Mouse (Mus musculus): ENCODE data around the gene Tmem98.

Tmem98 gene

DNA sequence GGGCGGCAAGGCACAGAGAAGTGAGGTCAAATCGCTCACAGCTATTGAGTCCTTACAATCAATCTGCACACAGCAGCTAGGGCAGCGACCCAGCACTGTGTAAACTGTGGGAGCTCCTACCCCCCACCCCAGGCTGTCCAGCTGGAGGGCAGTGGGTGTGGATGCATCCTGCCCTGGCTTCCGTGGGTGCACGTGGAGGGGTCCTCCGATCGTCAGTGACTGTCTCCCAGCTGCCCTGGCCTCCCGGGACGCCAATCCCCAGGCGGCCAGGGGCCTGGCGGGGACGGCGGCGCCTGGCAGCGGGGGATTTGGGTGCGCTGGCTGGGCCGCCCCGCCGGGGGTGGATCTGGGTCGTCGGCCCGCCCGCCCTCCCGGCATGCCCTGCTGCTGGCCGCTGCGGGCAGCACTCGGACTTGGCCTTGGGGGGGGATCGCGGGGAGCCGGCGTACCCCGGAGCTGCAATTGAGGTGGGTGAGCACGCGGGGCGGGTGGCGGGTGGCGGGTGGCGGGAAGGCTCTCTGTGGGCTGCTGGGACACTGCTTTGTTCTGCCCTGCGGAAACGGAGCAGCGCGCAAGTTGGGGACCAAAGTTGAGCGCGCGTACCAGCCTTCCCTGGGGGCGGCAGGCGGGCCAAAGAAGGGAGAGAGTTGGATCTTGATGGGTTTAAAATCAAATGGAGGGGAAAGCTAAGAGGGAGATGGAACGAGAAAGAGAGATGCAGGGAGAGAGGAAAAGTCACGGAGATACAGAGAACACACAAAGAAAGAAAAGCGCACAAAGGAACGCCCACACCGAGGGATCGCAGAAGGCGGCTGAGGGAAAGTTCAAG lies at the start of gene Tmem98:
Tmem98 (plus strand) TSS at position 183 of the 829 bp plus-strand sequence.
- DNase-seq (ENCODE audit: low read depth, low spot score): no peak

DNA sequence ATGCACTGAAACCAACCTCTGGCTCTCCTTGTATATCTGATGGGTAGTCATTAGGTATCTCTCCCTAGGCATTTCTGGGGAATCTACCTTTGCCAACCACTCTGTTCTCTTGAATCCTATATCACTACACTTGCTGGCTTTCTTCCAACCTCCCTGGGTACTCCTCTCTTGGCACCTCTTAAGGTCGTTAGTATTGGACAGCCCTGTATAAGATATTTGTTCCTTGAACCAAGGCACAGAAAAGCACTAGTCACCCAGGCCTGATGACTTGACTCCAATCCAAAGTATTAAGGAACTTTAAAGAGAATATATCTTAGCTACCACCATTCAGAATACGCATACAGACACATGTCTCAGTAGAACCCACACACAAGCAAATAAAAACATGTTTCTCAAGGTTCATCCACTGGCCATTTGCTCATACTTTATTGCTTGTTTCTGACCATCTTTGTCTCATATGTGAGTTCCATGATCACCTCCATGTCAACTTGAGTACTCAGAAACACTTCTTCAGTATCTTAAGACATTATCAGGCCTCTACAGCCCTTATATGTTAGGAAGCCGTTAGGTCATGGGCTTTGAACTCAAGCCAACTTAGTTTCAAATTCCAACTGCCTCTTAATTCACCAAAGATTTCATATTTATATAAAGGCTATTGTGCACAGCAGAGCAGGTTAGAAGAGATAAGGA lies 48.5 kb upstream of the Tmem98 start:
- no peak for DNase-seq (ENCODE audit: low read depth, low spot score)

DNA sequence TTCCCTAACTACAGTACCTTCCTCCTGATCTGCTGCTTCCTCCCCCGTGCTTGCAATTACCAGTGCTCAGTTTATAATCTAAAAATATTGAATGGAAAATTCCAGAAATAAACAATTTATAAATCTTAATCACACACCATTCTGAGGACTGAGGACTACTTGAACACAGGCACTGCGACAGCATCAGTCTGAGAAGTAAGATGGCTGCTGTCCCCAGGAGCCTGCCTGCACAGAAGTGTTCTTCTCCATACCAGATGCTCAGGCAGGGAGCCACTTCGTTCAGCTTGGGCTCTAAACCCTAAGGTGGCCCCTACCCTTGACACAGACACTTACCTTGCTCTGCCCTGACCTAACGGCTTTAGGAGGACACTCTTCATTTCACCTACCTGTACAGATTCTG lies 47.9 kb upstream of the Tmem98 start:
- no peak for DNase-seq (ENCODE audit: low read depth, low spot score)

DNA sequence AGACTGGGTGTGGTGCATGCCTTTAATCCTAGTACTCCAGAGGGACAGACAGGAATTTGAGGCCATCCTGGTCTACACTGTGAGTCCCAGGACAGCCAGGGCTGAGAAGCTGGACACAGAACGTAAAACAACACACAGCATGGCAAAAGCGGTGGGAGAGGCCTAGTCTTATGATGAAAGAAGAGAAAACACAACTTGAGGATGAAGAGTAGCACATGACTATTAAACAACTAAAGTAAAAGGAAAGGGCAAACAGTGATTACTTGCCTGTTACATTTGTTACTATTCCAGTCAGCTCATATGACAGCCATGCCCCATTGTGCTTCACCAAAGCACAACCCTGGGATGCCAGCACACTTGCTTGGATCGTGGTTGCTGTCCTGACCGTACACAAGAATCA lies 43.9 kb upstream of the Tmem98 start:
- DNase-seq (ENCODE audit: low read depth, low spot score): no peak

DNA sequence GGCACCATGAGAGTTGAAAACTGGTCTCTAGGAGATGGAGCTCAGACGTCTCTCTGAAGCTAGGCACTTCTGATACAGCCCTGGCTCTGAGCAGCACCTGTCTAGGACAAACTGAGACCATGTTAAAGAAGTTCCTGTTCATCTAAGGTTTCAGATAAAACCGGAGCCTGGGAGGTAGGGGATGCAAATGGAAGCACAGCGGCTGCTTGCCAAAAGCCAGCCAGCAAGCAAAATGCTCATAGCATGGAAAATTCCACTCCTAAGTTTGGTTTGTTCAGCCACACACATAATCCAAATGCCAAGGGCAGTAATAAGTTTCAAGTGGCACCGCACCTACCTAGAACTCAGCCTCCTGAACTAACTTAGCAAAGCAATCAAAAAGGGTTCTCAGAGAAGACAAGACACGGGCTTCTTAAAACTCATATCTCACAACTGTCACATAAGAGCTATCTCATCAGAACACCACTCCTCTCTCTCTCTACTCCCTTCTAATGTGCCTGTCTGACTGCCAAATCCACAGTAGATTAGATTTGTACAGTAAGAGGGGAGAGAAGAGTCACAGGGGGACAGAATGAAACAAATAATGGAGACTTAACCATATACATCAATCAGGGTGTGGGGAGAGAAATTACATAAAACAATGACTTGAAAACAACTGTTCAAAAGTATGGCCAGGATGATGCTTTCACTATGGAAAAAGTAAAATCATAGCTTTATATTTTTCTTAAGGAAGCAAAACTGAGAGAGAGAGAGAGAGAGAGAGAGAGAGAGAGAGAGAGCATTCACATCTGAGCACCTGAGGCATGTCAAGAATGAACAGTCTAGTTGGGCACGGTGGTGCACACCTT lies 43.3 kb upstream of the Tmem98 start:
- no peak for DNase-seq (ENCODE audit: low read depth, low spot score)

DNA sequence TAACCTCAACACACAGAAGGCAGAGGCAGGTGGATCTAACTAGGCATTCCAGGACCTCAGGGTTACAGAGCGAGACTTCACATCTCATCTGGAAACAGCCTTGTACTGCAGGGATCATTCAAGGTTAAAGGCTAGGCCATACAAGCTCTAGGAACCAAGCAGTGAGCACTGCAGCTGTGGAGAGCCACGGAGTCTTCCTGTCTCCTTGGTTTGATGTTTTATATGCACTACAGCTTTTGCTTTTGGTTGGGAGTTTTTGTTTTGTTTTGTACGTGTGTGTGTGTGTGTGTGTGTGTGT lies 42.7 kb upstream of the Tmem98 start:
- no peak for DNase-seq (ENCODE audit: low read depth, low spot score)

DNA sequence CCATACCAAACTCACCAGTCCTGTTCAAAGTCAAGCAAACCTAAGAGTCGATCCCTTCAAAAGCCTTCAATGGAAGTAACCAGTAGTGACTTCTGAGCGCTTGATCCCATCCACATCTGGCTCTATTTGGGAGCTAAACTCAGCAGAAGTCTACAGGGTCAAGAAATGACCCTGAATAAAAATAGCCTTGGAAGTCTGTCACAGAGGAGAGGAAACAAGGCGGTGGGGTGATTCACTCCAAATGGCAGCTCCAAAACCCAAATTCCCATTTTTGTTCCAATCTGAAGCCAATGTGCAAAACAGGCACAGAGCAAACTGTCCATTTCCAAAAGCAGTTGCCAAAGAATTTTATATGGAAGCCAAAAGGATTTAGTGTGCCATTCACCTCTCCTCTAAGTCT lies 38.8 kb upstream of the Tmem98 start:
- DNase-seq (ENCODE audit: low read depth, low spot score): no peak

DNA sequence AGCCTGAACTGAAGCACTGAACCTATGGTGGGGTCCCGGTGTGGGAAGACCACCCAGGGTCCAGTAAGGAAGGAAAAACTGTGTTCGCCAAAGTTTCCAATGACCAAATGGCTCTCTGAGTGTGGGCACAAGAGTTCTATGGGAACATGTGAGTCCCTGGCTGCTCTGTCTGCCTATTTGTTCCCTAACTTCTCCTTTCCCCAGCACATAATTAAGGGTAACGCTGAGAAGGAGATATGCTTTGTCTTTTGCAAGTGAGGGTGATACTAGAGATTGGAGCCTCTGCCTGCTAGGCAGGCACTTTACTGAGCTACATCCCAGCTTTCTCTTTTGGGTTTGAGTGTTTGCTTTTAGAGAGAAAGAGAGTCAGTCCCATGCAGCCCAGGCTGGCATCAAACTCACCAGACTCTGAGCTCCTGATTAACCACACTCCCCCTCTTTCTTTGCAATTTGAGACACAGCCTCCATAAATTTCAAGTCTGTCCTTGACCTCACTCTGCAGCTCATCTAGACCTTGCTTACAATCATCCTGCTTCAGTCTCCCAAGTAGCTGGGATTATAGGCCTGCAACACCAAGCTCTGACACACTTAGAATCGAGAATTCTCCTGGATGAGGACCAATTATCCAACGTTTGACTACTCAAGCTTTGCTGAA lies 38.3 kb upstream of the Tmem98 start:
- DNase-seq (ENCODE audit: low read depth, low spot score): no peak

DNA sequence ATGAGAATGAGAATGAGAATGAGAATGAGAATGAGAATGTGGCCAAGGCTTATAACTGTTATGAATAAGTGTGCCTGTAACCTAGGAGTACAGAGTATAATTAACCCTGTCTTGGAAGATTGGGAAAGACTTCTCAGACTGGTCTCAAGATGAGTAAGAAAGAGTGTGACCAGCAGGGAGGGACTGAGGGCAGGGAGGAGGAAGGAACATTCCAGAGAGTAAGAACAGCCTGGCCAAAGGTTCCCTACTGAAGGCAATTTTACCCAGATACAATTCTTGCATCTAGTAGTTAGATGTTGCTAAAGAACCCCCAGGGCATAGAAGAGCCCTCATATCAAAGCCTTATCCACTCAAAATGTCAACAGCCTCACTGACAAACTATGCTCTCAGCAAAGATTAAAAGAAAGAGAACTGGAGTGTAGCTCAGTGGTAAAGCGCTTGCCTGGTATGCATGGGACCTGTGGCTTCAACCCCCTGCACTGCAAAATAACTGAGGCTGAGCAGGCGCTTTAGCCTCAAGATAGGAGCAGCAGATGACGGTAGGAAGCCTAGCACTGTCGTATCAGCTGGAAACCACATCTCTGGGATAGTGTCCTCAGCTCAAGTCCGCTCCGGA lies 37.3 kb upstream of the Tmem98 start:
- no peak for DNase-seq (ENCODE audit: low read depth, low spot score)

DNA sequence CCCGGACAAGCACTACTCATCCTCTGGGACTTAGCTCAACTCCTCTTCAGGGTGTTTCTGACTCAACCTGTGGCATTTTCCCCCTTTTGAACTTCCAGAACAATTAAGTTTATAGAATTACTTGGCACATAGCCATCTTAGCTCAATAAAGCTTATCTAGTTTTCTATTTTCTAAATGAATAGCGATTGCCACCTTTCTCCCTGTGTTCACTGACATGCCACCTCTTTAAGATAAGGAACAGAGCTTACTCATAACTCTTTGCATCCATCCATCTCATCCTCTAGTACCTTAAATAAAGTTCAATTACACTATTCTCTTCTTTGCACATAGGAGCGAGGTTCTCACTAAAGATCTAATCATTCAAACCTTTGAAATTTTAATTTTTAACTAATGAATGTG lies 34.4 kb upstream of the Tmem98 start:
- DNase-seq (ENCODE audit: low read depth, low spot score): no peak

DNA sequence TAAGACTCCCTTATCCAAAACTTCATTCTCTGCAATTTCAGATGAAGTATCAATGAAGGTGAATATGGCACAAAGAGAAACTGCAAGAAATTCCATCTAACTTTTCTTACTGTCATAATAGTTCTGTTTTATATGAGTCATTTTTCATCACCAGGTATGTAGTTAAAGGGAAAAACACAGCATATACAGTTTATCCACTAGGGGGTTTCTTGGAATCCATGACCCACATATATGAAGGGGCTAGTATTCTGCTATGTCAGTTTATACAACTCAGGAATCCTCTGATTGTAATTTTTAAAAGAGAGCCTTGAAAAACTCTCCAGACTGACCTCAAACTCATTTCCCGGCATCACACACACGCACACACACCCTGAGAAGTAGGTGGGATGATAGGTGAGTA lies 32.3 kb upstream of the Tmem98 start:
- DNase-seq (ENCODE audit: low read depth, low spot score): no peak

DNA sequence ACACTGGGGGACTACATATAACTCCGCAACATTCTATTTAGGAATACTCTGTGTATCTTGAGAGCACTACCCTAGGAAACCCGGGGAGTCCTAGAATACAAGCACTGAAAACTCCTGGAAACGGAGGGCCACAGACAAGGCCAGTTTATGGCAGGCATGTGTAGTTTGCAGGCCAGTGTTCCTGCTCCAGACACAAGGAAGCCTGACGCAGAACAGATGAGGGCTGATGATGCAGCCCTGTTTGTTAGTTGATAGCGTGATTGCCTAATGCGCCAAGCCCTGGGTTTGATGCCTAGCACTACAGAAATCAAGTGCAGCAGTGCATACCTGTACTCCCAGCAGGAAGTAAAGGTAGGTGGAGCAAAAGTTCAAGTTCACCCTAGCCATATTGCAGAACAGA lies 31.8 kb upstream of the Tmem98 start:
- DNase-seq (ENCODE audit: low read depth, low spot score): no peak

DNA sequence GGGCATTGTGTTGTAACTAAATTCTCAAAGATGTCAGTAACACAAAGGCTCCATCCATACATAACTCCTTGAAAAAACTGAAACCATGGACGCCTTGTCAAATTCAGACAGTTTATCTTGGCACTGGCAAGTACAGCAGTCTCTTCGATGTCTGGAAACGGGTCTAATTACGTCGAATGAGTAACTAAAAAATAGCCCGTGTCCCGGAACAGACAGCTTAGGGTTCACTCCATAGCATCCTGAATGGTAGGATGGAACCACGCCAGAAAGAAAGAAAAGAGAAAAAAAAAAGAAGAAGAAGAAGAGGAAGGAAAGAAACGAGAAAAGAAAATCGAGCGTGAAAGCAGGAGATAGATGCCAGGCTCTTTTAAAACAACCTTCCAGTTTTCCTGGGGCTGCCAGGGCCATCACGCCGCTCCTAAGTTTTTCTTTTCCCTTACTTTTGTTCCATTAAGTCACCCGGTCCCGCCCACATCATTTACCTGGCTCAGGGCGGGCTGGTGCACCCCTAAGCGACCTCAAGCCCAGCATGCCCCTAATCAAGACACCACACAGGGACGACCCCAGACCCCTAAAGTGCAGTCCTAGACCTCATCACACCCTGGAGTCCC lies 31.0 kb upstream of the Tmem98 start:
- no peak for DNase-seq (ENCODE audit: low read depth, low spot score)

DNA sequence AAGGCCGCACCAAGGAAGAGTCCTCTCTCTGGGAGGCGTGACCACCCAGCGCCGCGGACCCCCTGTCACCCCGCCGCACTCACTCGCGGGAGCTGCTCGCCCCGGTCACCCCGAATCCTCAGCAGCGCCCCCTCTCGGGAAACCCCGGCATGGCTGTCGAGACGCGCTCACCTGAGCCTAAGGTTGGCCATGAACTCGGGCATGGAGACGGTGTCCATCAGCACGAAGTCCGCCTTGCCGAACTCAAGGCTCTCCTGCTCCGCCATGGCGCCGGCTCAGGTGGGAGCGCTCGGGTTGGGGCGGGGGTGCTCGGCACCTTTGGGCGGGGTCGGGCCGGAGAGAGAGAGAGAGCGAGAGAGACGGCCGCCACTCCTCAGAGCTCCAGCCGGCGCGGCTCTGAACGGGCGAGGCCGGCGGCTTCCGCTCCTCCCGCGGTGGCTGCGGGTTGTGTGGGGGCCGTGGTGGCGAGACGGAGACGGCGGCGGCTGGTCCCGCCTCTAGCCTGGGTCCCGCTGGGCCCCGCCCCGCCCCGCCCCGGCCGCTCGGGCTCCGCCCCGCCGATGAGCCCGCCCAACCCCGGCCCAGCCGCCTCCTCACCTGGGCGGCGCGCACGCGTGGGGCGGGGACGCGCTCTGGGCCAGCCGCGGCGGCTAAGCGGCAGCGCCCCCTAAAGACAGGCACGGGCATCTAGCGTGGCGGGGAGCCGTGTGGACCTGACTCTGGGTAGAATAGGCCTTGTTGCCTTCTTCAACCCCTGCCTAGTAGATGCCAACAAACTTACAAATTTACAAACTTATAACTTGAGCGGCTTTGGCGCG lies 30.2 kb upstream of the Tmem98 start, which contains the start of gene Myo1d:
Myo1d (minus strand) TSS at position 499 of the 818 bp plus-strand sequence.
- DNase-seq (ENCODE audit: low read depth, low spot score): peak; percentile 83

DNA sequence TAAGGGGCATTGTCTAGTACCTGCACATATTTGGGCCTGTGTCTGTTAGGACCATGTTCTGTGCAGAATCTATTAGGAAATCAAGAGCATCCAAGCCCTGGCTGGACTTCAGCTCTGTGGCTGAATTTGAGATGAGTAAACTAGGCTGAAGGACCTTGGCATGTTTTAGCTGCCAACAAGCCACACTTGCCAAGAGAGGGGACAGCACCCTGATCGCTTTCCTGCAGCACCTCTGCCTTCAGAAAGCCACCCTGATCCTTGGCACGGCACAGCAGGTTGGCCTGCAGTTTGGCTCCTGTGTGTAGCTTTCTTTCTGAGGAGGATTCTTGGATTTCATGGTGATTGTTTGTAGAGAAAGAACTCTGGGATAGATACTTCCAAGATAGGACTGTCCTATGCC lies 28.4 kb upstream of the Tmem98 start:
- no peak for DNase-seq (ENCODE audit: low read depth, low spot score)

DNA sequence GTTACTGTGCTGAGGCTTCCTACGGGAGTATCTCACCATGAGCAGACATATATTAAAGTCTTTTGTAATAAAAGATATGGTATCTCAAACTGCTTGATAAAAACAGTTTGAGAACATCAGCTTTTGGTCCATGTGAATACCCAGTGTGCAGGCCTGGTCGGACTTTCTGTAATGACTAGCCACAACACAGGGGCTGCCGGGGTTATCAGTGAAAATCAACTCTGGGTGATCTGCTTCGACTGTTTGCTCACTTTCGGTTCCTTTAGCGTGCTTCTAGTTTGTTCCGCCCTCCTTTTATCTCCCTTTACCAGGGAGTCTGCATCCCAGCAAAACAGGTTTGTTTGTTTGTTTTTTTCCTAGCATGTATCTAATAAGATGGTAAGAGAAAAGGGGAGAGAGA lies 26.5 kb upstream of the Tmem98 start:
- no peak for DNase-seq (ENCODE audit: low read depth, low spot score)

DNA sequence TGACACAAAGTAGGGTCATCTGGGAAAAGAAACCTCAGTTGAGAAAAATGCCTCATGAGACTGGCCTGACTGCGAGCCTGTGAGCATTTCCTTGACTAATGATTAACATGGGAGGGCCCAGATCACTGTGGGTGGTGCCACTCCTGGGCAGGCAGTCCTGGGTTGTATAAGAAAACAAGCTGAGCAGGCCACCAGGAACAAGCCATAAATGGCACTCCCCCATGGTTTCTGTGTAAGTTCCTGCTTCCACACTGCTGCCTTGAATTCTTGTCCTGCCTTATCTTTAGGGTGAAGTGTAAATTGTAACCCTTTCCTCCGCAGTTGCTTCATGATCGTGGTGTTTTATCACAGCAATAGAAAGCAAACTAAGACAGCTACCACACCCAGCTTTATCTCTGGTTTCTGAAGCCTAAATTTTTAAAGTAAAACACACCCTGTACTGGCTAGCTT lies 25.7 kb upstream of the Tmem98 start:
- DNase-seq (ENCODE audit: low read depth, low spot score): no peak

DNA sequence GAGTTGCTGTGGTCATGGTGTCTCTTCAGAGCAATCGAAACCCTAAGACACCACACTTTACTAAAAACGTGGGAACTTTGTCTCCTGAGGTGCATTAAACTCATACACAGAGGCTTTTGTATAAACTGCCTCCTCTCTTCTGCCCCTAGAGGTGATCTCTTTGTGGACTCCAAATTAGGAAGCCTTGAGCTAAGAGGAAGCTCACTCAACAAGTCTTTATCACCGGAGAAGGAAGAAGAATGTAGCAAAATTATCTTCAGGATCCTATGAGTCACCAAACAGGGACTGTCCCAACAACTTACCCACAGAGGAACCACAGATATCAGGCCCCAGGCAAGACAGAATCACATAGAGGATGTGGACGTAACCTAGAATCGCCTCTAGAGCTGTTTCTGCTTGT lies 24.3 kb upstream of the Tmem98 start:
- no peak for DNase-seq (ENCODE audit: low read depth, low spot score)

DNA sequence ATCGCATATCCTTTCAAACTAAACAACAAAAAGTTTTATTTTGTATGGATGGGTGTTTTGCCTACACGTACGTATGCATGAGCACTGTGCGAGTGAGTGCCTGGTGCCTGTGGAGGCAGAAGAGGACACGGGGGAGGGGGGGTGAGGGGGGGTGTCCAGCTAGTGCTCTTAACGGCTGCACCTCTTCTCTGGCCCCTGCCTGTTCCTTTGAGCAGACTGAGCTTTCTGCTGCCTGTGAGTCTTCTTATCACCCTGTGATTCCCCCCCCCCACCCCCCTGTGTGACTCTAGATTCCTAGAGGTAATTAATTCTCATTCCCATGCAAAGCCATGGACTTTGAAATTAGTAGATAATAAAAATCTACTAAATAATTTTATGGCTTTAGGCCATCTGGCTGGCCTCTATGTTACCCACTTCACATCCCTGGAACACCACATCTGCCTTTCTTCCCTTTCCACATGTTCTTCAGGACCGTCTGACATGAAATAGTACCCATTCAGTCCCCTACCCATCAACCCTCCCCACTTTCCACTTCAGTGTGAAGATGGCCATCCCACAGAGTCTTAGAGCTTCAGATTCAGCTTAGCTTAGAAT lies 20.2 kb upstream of the Tmem98 start:
- no peak for DNase-seq (ENCODE audit: low read depth, low spot score)

DNA sequence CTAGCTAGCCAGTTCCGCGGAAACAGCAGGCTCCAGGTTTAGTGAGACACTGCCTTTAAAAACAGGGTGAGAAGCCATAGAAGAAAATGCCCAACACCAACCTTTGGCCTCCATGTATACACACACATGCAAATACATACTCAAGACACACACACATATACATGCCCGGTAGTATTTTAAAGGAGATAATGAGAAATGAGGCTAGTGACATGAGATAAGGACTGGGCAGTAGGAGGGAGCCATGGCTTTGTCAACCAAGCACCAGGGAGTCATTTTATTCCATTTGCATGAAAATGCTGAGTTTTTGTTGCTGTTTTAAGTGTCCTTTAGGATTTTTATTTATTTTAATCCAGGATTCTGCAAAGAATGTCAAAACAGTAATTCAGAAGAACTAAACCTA lies 19.6 kb upstream of the Tmem98 start:
- no peak for DNase-seq (ENCODE audit: low read depth, low spot score)

Measured in WW6 (cell line).